Mouse (Mus musculus): ENCODE data around the gene Gsx1. TPM values are rescaled to one million over a fixed set of nuclear protein-coding genes. Genes with fewer than 3 reads are reported as not detected.
A peak's percentile ranks its signal among the peaks of the same experiment; 100 is the strongest.

Gene Gsx1
- polyA plus RNA-seq, 1 experiment from 2014 or later: 19.0 TPM

DNA sequence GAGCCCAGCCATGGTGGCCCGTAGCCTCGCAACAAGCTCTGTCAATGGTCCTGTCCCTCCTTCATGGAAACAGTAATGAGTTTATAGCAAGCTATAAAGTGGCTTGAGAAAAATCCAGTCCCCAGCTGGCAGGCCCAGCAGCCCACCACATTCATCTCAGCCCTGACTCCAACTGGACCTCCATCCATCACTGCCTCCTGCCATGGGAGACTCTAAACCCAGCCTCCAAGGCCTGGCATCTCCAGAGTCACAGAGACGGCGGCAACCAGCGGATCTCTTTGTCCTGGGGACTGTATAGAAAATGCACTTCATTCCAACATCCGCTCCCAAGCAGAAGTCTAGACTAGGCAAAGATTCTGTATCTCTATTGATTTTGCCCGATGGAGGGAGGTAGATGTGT lies 18.4 kb upstream of the Gsx1 start:
- H3K9me3 ChIP-seq (ENCODE audit: control insufficient read depth, low read length): no peaks in the 10 kb centered on the region
- no peak overlapping the region for H3K27ac ChIP-seq (ENCODE audit: low read depth, low read length)
- H3K36me3 ChIP-seq (ENCODE audit: control insufficient read depth, insufficient read depth, low read length): no peaks in the 10 kb centered on the region
- DNase-seq (ENCODE audit: low spot score, missing footprints) (no peak), ATAC-seq (ENCODE audit: low FRiP score) (no peak)
- H3K4me2 ChIP-seq: no peak overlapping the region
- H3K27me3 ChIP-seq (ENCODE audit: control insufficient read depth, insufficient read depth, low read length): no peaks in the 10 kb centered on the region
- H3K4me3 ChIP-seq (ENCODE audit: low read depth, low read length): no peak overlapping the region
- H3K9ac ChIP-seq (ENCODE audit: low read length): no peak overlapping the region
- H3K4me1 ChIP-seq (ENCODE audit: control insufficient read depth, insufficient read depth, low read length): no peaks in the 10 kb centered on the region
- WGBS: 86% methylated on average over 7 of the region's 7 CpGs

DNA sequence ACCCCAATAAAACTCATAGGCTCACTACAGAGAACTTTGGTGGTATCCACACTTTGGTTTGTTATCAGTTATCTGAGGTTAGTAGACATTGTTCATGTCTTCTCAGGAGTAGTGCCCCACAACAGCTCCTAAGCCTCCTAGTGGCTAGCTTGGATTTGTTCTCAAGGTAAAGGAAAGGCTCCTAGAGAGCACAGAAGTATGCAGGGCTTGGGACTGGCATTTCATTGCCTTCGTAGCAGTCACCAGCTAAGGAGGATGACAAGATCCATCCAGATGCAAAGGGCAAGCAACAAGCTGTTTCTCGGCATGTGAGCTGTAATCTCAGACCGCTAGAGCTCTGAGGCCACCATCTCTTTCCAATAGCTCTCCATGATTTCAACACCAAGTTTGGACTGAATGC lies 14.4 kb upstream of the Gsx1 start:
- no peak overlapping the region for H3K4me2 ChIP-seq
- H3K4me3 ChIP-seq (ENCODE audit: low read depth, low read length): no peak overlapping the region
- DNase-seq (ENCODE audit: low spot score, missing footprints) (no peak), ATAC-seq (ENCODE audit: low FRiP score) (no peak)
- H3K4me1 ChIP-seq (ENCODE audit: control insufficient read depth, insufficient read depth, low read length): no peaks in the 10 kb centered on the region
- no peaks in the 10 kb centered on the region for H3K36me3 ChIP-seq (ENCODE audit: control insufficient read depth, insufficient read depth, low read length)
- H3K9ac ChIP-seq (ENCODE audit: low read length): no peak overlapping the region
- H3K27me3 ChIP-seq (ENCODE audit: control insufficient read depth, insufficient read depth, low read length): no peaks in the 10 kb centered on the region
- no peak overlapping the region for H3K27ac ChIP-seq (ENCODE audit: low read depth, low read length)
- no peaks in the 10 kb centered on the region for H3K9me3 ChIP-seq (ENCODE audit: control insufficient read depth, low read length)
- 82% methylated on average over 3 of the region's 3 CpGs for WGBS

DNA sequence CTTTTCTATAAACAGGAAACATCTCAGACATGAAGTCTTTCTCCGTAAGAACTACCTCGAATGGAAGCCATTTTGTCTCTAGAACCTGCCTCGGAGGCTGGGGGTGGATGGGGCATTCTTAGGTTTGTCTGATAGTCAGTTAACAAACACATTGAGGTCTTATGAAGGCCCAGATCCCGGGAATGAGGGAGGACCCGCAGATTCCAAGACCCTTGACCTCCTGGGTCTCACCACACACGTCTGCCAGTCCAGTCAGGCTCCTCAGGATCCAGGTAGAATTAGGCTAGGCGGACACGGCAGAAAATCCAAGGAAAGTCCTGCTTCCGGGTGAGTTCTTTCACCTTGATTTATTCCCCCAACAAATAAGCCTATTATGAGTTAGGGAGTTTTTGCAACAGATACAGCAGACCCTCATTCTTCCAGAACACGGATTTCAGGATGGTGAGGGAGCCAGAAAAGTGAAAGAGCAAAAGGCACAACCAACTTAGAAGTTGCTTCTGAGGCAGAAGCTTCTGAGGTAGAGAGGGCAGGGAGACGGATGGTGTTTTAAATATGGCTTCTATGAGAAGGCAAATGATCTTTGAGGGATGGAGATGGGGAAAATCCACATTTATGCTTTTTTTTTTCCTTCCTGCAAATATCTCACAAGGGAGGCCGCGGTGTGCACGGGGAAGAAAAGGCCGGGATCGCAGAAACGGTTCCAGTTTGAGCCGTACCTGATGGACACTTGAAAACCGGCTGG lies 3.2 kb upstream of the Gsx1 start:
- ATAC-seq (ENCODE audit: low FRiP score) (no peak), DNase-seq (ENCODE audit: low spot score, missing footprints) (peak; percentile 91)
- H3K27ac ChIP-seq (ENCODE audit: low read depth, low read length): no peak overlapping the region
- H3K36me3 ChIP-seq (ENCODE audit: control insufficient read depth, insufficient read depth, low read length): no peaks in the 10 kb centered on the region
- H3K9ac ChIP-seq (ENCODE audit: low read length): no peak overlapping the region
- no peaks in the 10 kb centered on the region; the same call in 1 of the 2 replicates for H3K9me3 ChIP-seq (ENCODE audit: control insufficient read depth, low read length)
- peak overlapping the region; percentile 41; the same call in 1 of the 2 replicates for H3K4me3 ChIP-seq (ENCODE audit: low read depth, low read length)
- peaks cover 32% of the 10 kb centered on the region for H3K4me1 ChIP-seq (ENCODE audit: control insufficient read depth, insufficient read depth, low read length)
- H3K27me3 ChIP-seq (ENCODE audit: control insufficient read depth, insufficient read depth, low read length): peaks cover 49% of the 10 kb centered on the region
- peak overlapping the region; percentile 61 for H3K4me2 ChIP-seq
- 11% methylated on average over 17 of the region's 19 CpGs for WGBS

DNA sequence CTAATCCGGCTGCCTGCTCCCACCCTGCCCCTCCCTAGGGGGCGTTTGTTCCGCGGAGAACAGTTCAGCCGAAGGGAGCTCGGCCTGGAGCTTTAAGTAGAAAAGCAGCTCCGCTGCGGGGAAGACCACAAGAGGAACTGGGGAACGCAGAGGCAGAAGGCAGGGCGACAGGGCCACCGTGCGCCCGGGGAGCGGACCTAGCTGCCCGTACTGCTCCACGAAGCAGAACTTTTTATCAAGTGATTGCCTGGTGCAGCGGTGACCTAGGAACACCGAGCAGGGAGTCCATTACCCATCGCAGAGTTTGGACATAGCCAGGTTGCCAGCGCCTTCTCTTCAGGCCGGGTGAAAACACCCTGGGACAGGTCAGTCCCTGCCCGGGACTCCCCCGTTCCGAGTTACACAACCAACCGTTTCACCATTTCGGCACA lies 2.5 kb upstream of the Gsx1 start:
- ATAC-seq (ENCODE audit: low FRiP score): peak; percentile 61
- peak overlapping the region; percentile 45 for H3K9ac ChIP-seq (ENCODE audit: low read length)

DNA sequence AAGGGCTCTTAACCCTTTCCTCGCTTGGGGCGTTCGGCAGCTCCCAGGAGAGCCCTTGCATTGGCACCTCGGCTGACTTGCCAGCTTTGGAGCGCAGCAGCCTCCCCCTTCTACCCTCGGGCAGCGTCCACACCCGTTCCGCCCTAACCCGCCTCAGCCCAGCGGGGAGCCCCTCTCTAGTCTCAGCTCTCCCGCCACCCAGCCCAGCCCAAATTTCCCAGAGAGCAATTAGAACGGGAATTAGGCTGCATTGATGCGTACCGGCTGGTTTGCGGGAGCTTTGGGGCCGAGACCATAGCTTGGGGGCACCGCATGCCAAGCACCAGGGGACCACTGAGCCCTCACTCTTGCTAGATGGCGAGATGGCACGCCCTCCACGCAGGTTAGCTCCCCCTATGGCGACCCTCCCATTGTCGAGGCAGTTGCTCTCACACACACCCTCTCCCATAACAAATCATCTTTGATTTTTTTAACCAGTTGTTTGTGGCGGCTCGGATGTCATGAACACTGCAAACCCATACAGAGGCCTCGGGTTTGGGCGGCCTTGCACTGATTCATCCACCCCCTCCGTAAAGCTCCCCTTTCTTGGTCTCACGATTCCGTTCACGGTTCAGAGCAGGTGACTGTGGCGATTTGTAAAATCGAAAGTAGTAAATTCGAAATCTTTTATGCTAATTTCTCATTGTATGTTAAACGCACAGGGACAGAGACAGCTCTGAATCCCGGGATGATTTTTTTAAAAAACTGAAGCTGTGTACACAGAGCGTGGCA lies 1.5 kb upstream of the Gsx1 start:
- H3K4me2 ChIP-seq: peak overlapping the region; percentile 61
- H3K36me3 ChIP-seq (ENCODE audit: control insufficient read depth, insufficient read depth, low read length): no peaks in the 10 kb centered on the region
- H3K27ac ChIP-seq (ENCODE audit: low read depth, low read length): no peak overlapping the region
- H3K9ac ChIP-seq (ENCODE audit: low read length): no peak overlapping the region
- peaks cover 32% of the 10 kb centered on the region for H3K4me1 ChIP-seq (ENCODE audit: control insufficient read depth, insufficient read depth, low read length)
- peaks cover 65% of the 10 kb centered on the region for H3K27me3 ChIP-seq (ENCODE audit: control insufficient read depth, insufficient read depth, low read length)
- H3K9me3 ChIP-seq (ENCODE audit: control insufficient read depth, low read length): no peaks in the 10 kb centered on the region; the same call in 1 of the 2 replicates
- ATAC-seq (ENCODE audit: low FRiP score) (peak; percentile 52), DNase-seq (ENCODE audit: low spot score, missing footprints) (peak; percentile 93)
- H3K4me3 ChIP-seq (ENCODE audit: low read depth, low read length): peak overlapping the region; percentile 41
- WGBS: under 1% methylated on average over 37 of the region's 37 CpGs

More for the DNA sequence above, 2.5 kb upstream of the Gsx1 start:
- no peaks in the 10 kb centered on the region; the same call in 1 of the 2 replicates for H3K9me3 ChIP-seq (ENCODE audit: control insufficient read depth, low read length)
- H3K4me3 ChIP-seq (ENCODE audit: low read depth, low read length): peak overlapping the region; percentile 41
- WGBS: 0% methylated on average over 26 of the region's 26 CpGs
- H3K27ac ChIP-seq (ENCODE audit: low read depth, low read length): peak overlapping the region; percentile 54
- no peaks in the 10 kb centered on the region for H3K36me3 ChIP-seq (ENCODE audit: control insufficient read depth, insufficient read depth, low read length)
- H3K4me1 ChIP-seq (ENCODE audit: control insufficient read depth, insufficient read depth, low read length): peaks cover 32% of the 10 kb centered on the region
- peak overlapping the region; percentile 61 for H3K4me2 ChIP-seq
- DNase-seq (ENCODE audit: low spot score, missing footprints): peak; percentile 95
- H3K27me3 ChIP-seq (ENCODE audit: control insufficient read depth, insufficient read depth, low read length): peaks cover 56% of the 10 kb centered on the region

DNA sequence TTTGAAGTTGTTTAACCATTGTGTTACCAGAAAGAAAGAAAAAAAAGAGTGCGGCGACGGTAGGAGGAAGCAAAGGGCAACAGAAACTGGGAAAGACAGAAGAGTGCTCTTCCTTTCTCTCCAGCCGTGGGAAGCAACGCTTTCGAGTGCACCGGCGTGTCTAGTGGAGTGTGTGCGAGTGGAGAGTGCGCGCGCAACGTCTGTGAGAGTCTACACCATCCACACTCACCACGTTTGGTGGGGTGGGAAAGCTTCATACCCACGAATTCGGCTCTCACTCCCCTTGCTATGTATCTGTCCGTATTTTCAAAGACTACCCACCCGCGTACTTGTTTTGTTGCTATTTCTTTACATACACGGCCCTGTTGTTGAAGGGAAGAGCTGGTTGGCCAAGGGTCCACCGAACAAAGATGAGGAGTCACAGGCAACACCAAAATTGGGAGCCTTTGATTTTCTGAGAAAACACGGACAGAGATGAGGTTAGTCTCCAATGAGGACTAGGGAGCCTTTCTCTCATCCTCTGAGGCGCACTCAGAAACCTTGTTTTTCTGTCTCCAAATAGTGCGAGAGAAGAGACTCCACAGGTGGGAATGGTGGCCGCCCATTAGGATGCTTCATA lies 835 bp upstream of the Gsx1 start:
- H3K9me3 ChIP-seq (ENCODE audit: control insufficient read depth, low read length): no peaks in the 10 kb centered on the region; the same call in 1 of the 2 replicates
- H3K36me3 ChIP-seq (ENCODE audit: control insufficient read depth, insufficient read depth, low read length): no peaks in the 10 kb centered on the region
- H3K27me3 ChIP-seq (ENCODE audit: control insufficient read depth, insufficient read depth, low read length): peaks cover 72% of the 10 kb centered on the region
- H3K4me3 ChIP-seq (ENCODE audit: low read depth, low read length): peak overlapping the region; percentile 41
- peak overlapping the region; percentile 61 for H3K4me2 ChIP-seq
- 2% methylated on average over 25 of the region's 25 CpGs for WGBS
- no peak overlapping the region for H3K9ac ChIP-seq (ENCODE audit: low read length)
- H3K27ac ChIP-seq (ENCODE audit: low read depth, low read length): no peak overlapping the region
- DNase-seq (ENCODE audit: low spot score, missing footprints) (peak; percentile 94), ATAC-seq (ENCODE audit: low FRiP score) (no peak)
- H3K4me1 ChIP-seq (ENCODE audit: control insufficient read depth, insufficient read depth, low read length): peaks cover 32% of the 10 kb centered on the region

DNA sequence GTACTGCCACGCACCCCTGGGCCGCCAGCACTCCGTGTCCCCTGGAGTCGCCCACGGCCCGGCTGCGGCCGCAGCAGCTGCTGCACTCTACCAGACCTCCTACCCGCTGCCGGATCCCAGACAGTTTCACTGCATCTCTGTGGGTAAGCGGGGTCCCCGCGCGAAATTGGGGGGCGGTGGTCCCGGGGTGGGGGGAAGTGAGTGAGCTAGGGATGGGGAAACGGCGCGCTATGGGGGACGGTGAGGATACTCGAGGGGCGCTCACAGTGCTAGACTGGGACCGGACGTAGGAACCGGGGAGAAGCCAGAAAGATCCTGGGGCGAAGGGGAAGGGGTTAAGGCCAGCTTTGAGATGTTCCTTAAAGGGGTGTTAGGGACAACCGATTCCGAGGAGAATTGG lies 660 bp downstream of the Gsx1 start:
- H3K9me3 ChIP-seq (ENCODE audit: control insufficient read depth, low read length): no peaks in the 10 kb centered on the region
- ATAC-seq (ENCODE audit: low FRiP score) (peak; percentile 9; the same call in 1 of the 2 replicates), DNase-seq (ENCODE audit: low spot score, missing footprints) (peak; percentile 92)
- peak overlapping the region; percentile 55 for H3K4me2 ChIP-seq
- H3K36me3 ChIP-seq (ENCODE audit: control insufficient read depth, insufficient read depth, low read length): no peaks in the 10 kb centered on the region
- H3K4me1 ChIP-seq (ENCODE audit: control insufficient read depth, insufficient read depth, low read length): peaks cover 32% of the 10 kb centered on the region
- peak overlapping the region; percentile 41 for H3K4me3 ChIP-seq (ENCODE audit: low read depth, low read length)
- WGBS: under 1% methylated on average over 28 of the region's 28 CpGs
- H3K27ac ChIP-seq (ENCODE audit: low read depth, low read length): no peak overlapping the region
- H3K9ac ChIP-seq (ENCODE audit: low read length): peak overlapping the region; percentile 54
- peaks cover 84% of the 10 kb centered on the region for H3K27me3 ChIP-seq (ENCODE audit: control insufficient read depth, insufficient read depth, low read length)

DNA sequence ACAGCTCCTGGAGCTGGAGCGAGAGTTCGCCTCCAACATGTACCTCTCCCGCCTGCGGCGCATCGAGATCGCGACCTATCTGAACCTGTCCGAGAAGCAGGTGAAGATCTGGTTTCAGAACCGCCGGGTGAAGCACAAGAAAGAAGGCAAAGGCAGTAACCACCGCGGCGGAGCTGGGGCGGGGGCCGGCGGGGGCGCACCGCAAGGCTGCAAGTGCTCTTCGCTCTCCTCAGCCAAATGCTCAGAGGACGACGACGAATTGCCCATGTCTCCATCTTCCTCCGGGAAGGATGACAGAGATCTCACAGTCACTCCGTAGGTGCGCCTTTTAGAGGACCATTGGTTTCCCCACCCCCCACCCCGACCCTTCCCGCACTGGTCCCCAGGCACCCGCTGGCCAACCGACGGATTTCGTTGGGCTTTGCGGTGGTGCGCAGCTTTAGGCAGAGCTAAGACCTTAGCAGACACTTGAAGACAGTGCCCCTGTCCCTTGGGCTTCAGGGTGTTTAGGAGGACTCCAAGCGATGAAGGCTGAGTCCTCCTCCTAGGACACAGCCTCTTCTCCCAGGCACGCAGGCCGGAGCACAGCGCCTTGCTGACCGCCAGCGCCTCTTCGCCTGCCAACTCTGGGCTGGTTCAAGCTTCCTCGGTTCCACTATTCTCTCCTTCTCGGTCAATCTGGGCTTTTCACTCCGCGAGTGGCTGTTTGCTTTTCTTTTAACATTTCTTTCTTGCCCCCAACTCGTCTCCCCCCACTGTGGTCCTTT lies 1.5 kb downstream of the Gsx1 start:
- Histone ChIP-seq H3K9ac (ENCODE audit: low read length) (0 out of 2 replicates have a peak overlapping the region, but pooled peaks have one; percentile 18), H3K4me1 (ENCODE audit: control insufficient read depth, insufficient read depth, low read length) (peaks cover 32% of the 10 kb centered on the region), H3K9me3 (ENCODE audit: control insufficient read depth, low read length) (no peaks in the 10 kb centered on the region), H3K27ac (ENCODE audit: low read depth, low read length) (no peak overlapping the region), H3K27me3 (ENCODE audit: control insufficient read depth, insufficient read depth, low read length) (peaks cover 82% of the 10 kb centered on the region), H3K4me2 (peak overlapping the region; percentile 32), H3K36me3 (ENCODE audit: control insufficient read depth, insufficient read depth, low read length) (no peaks in the 10 kb centered on the region), H3K4me3 (ENCODE audit: low read depth, low read length) (peak overlapping the region; percentile 41)
- DNase-seq (ENCODE audit: low spot score, missing footprints) (peak; percentile 93), ATAC-seq (ENCODE audit: low FRiP score) (no peak)
- WGBS: 2% methylated on average over 46 of the region's 46 CpGs
